Mouse (Mus musculus) skeletal muscle tissue, adult 2 months (tissue): ENCODE measurements around the gene Apol7a.
"Not testable (repeated sequence)": the region's sequence is repeated elsewhere in the genome, so short reads cannot be mapped to it uniquely, and the experiment has no call there.

ENCODE experiments used
- DNase-seq: peaks from one replicate; pipeline ENCODE4 v3.0.0-alpha.2; 2012; ENCODE audit warnings: low read depth, low spot score

Gene Apol7a

GRCm38 (mm10) chr15:77399027-77399426, at the start of gene Apol7a:
Apol7a (minus strand) TSS chr15:77399110.
- DNase-seq: not testable (repeated sequence)

- DNase-seq: not testable (repeated sequence)
These were observed 48.5 kb upstream of the Apol7a start, which contains the start of gene Apol7b for GRCm38 (mm10) chr15:77447392-77447791. Apol7b (minus strand) TSS chr15:77447492.

GRCm38 (mm10) chr15:77445668-77446067, 46.8 kb upstream of the Apol7a start:
- not testable (repeated sequence) for DNase-seq

GRCm38 (mm10) chr15:77444746-77445145, 45.8 kb upstream of the Apol7a start:
- not testable (repeated sequence) for DNase-seq

- DNase-seq: not testable (repeated sequence)
These were observed 30.0 kb upstream of the Apol7a start for GRCm38 (mm10) chr15:77428690-77429448.

- DNase-seq: not testable (repeated sequence)
These were observed 24.0 kb upstream of the Apol7a start for GRCm38 (mm10) chr15:77422925-77423324.

GRCm38 (mm10) chr15:77419657-77420056, 20.7 kb upstream of the Apol7a start:
- DNase-seq: not testable (repeated sequence)

- not testable (repeated sequence) for DNase-seq
These were observed 17.9 kb upstream of the Apol7a start for GRCm38 (mm10) chr15:77416655-77417333.

GRCm38 (mm10) chr15:77415653-77416052, 16.7 kb upstream of the Apol7a start:
- DNase-seq: not testable (repeated sequence)

- DNase-seq: not testable (repeated sequence)
These were observed 13.8 kb upstream of the Apol7a start for GRCm38 (mm10) chr15:77412695-77413094.

GRCm38 (mm10) chr15:77411035-77411434, 12.1 kb upstream of the Apol7a start, which contains the start of gene Apol9a:
Apol9a (minus strand) TSS chr15:77411135.
- not testable (repeated sequence) for DNase-seq

- DNase-seq: not testable (repeated sequence)
These were observed 7.5 kb upstream of the Apol7a start for GRCm38 (mm10) chr15:77406370-77406769.

- DNase-seq: peak; percentile 14
These were observed 1.3 kb downstream of the Apol7a start for GRCm38 (mm10) chr15:77397450-77398132.

- not testable (repeated sequence) for DNase-seq
These were observed 5.1 kb downstream of the Apol7a start for GRCm38 (mm10) chr15:77393832-77394231.

GRCm38 (mm10) chr15:77387462-77387861, 11.4 kb downstream of the Apol7a start:
- DNase-seq: no peak

GRCm38 (mm10) chr15:77384340-77385030, 14.4 kb downstream of the Apol7a start:
- no peak for DNase-seq

- DNase-seq: no peak
These were observed 16.0 kb downstream of the Apol7a start for GRCm38 (mm10) chr15:77382880-77383279.

- DNase-seq: no peak
These were observed 16.5 kb downstream of the Apol7a start for GRCm38 (mm10) chr15:77382271-77382850.

- DNase-seq: no peak
These were observed 17.4 kb downstream of the Apol7a start for GRCm38 (mm10) chr15:77381481-77381880.

GRCm38 (mm10) chr15:77379921-77380320, 19.0 kb downstream of the Apol7a start:
- DNase-seq: no peak

- no peak for DNase-seq
These were observed 21.5 kb downstream of the Apol7a start for GRCm38 (mm10) chr15:77377419-77377818.
